Mouse (Mus musculus) cerebellum, postnatal 4 days (tissue): ENCODE measurements around the gene Siglece.
A peak's percentile ranks its signal among the peaks of the same experiment; 100 is the strongest.
"Not testable (repeated sequence)": the region's sequence is repeated elsewhere in the genome, so short reads cannot be mapped to it uniquely, and the experiment has no call there.

Source experiments
- DNase-seq, 2 experiments: peaks; one replicate each; pipeline ENCODE4 v3.0.0; 2022; ENCODE audit warnings: low spot score in 2 of 2, mixed read lengths in 1 of 2

Siglece gene

GRCm38 (mm10) chr7:43660002-43660401 lies at the start of gene Siglece:
TSS of gene Siglece (minus strand) at chr7:43660161.
- DNase-seq, result no peak

DNA sequence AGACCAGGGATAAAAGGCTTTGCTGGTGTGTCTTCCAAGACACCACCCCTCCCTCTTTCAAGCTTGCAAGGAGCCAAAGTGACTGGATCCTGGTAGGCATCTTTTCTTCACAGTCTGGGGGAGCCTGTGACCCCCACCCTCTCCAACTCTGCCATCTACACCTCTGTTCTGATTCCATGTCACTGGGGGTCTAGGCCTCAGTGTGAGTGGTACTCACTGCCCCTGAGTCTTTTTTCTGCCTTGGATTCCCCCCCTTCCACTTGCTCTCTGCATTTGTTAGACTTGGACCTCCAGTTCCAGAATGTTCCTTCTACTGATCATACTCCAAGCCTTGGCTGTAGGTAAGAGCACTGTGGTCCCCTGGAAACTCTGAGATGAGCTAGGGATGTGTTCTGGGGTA lies 30.2 kb upstream of the Siglece start, which contains the start of gene Klk14:
TSS of gene Klk14 (plus strand) at position 301 of the 400 bp plus-strand sequence.
- no peak for DNase-seq

- no peak for DNase-seq
Measured at GRCm38 (mm10) chr7:43685088-43685487, 25.1 kb upstream of the Siglece start.

DNA sequence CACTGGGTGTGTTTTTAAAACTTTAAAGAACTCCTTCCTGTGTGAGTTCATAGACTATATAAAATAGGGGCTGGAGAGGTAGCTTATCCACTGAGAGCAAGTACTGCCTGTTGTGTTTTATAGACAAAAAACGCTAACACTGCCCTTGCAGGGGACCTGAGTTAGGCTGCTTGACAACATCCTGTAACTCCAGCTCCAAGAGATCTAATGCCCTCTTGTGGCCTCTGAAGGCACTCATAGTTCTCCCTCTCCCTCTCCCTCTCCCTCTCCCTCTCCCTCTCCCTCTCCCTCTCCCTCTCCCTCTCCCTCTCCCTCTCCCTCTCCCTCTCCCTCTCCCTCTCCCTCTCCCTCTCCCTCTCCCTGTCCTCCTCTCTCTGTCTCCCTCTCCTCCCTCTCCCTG lies 22.6 kb upstream of the Siglece start:
- not testable (repeated sequence) for DNase-seq

DNA sequence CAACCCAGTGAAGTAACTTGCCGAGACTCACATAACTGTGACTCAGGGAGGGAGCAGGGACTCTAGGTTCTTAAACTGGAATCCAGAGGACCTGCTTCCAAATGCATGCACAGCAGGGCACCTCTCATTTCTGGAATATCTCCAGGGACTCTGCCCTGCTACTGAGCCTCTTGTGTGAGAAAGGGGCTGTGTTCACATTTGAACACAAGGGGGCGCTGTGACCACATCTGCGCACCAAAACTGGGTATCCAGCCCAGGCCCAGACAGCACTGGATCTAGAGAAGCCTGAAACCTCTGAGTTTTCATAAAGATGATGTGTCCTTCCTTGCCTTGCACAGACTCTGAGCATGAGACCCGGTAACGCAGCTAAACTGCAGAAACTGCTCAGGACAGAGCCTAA lies 21.0 kb upstream of the Siglece start:
- peak; percentile 61 to 70 for DNase-seq

GRCm38 (mm10) chr7:43678517-43678916 lies 18.6 kb upstream of the Siglece start:
- peak in 1 of 2 experiments; percentile 17 for DNase-seq

- DNase-seq, result no peak
Measured at GRCm38 (mm10) chr7:43675091-43675490, 15.1 kb upstream of the Siglece start.

DNA sequence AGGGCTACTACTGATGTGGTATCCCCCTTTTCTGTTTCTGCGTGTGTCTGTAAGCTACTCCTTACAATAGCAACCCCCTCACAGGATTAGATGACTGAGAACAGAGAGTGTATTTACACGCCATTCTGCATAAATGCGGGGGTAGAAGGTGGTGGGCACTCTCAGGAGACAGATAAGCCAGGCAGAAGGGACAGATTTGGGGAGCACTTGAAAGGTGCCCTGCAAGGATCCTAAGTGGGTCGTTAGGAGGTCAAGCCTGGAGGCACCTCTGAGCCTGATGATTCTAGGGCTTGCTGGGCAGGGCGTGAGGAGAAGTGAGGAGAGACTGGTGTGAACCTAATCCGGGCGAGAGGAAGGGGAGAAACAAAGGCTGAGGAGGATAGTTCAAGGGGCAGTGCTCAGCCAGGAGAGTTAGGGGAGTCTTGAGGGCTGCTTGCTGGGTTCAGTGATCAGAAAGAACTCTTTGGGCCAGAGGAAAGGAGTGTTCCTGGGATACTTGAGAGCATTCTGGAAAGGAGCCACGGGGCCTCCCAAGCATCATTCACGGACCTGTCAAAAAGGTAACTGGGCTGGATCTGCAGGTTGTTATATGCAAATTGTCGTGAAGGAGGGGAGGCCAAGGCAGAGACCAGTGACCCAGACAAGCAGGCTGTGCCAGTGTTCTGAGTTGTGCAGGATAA lies 12.8 kb upstream of the Siglece start:
- DNase-seq, result no peak

GRCm38 (mm10) chr7:43671809-43672580 lies 12.0 kb upstream of the Siglece start, which contains the start of gene Ctu1:
TSS of gene Ctu1 (plus strand) at chr7:43672016.
- DNase-seq, result peak; percentile 58 to 79

GRCm38 (mm10) chr7:43671064-43671808 lies 11.3 kb upstream of the Siglece start:
- DNase-seq, result no peak

GRCm38 (mm10) chr7:43668582-43668981 lies 8.6 kb upstream of the Siglece start:
- no peak for DNase-seq

DNA sequence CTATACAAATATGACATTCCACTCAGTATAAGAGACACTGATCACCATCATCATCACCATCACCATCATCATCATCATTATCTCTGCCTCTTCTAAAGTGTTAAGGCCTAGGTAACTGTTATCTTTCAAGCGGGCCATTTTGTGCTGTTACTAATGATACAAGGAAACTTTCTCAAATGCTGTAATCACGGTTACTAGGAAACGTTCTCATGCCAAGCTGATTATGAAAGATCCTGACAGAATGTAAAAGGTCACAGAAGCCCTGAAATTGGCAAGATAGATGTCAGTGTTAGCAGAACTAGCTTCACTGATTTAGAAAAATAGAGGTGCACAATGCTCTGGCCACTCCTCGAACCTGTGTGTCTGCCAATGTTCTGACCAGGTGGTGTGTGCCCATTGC lies 7.3 kb upstream of the Siglece start:
- not testable (repeated sequence) for DNase-seq

DNA sequence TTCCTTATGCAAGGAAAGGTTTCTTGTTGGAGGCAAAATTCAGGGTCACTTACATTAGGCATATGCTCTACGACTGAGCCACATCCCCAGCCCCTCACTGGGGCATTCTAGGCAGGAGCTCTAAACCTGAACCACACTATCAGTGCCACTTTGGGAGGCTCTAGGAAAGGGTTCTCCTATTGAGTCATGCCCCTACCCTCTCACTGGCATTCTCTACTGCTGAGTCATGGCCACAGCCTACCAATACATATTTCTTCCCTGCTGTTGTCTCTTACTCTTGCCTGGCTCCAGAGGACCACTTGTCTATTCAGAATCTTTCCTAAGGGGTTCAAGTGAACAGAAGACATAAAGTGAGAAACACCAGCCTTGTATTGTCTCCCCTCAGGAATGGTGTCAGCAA lies 2.8 kb upstream of the Siglece start:
- no peak for DNase-seq

GRCm38 (mm10) chr7:43656232-43656631 lies 3.7 kb downstream of the Siglece start:
- DNase-seq, result no peak

DNA sequence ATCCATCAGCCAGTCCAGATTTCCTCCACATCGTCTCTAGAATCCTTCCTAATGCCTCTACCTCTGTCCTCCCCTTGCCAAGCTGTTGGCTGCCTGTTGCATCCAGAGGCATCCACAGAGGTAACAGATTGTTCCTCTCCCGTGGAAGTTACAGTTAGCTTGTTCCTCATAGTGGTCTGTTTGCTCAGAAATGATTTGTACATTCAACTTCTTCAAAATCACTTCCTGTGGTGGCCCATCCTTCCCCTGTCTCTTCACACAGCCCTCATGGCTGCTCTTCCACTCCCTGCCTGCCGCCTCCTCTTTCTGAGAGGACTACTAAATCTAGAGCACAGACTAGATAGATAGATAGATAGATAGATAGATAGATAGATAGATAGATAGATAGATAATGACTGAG lies 5.4 kb downstream of the Siglece start:
- DNase-seq, result no peak

DNA sequence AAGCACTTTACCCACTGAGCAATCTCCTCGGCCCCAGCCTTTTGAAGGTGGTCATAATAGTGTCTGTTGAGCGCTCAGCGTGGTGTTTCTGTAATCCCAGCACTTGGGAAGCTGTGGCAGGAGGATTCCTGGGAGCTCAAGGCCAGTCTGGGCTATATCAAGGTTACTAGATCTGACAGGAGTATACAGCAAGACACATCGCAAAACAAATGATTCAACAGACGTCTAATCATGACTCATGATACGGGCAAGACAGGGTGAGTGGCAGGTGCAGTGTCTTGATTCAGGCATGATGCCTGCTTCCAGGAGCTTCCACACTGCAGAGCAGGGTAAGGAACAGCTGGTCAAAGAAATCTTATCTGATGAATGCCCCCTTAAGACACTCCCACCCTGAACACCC lies 7.3 kb downstream of the Siglece start:
- no peak for DNase-seq

GRCm38 (mm10) chr7:43643046-43643652 lies 16.8 kb downstream of the Siglece start:
- no peak for DNase-seq

- DNase-seq, result no peak
Measured at GRCm38 (mm10) chr7:43642587-43642986, 17.4 kb downstream of the Siglece start.

DNA sequence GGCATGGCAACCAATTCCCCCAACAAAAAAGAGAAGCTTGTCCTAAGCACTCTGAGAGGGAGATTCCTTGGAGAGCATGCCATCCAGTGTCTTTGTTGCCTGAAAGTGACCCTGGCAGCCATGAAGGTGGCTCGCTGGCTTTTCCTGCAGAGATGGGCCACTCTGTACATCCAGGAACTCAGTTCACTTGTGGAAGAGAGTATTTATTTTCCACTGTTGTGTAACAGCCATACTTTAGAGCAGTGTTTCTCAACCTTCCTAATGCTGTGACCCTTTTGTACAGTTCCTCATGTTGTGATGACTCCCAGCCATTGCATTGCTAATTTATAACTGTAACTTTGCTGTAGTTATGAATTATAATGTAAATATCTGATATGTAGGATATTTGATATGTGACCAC lies 22.8 kb downstream of the Siglece start:
- no peak for DNase-seq

DNA sequence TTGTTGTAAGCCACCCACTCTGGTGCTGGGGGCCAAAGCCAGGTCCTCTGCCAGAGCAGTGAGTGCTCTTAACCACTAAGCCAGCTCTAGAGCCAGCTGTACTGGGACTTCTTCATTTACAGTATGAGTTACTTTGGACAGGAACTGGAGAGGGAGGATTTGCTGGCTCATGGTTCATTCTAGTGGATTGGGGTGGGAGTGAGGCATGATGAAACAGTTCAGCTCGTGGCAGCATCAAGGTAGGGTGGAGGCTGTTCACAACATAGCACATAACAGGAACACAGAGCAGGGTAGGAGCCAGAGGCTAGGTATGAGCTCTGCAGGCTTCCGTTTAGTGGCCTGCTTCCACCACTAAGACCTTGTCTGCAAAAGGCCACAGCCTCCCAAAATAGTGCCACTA lies 23.8 kb downstream of the Siglece start:
- no peak for DNase-seq

GRCm38 (mm10) chr7:43634500-43634899 lies 25.5 kb downstream of the Siglece start, which contains the start of gene Ceacam18:
TSS of gene Ceacam18 (plus strand) at chr7:43634707.
- no peak for DNase-seq

GRCm38 (mm10) chr7:43633940-43634339 lies 26.0 kb downstream of the Siglece start:
- no peak for DNase-seq
